Mouse (Mus musculus): ENCODE measurements around the gene Btbd3.

GRCm38 (mm10) chr2:138612361-138612760, 356.0 kb downstream of the Btbd3 start:
- TF ChIP-seq CTCF (IDR thresholded peaks at IDR 0.05; ENCODE audit: borderline replicate concordance, insufficient read depth, low read length) (no peak), POLR2A (IDR thresholded peaks at IDR 0.05; ENCODE audit: low read depth, low read length) (no peak)
